Mouse (Mus musculus) MEL (cell line): Measurements from ENCODE around the gene Nubp2.

Experiments
- CHD1 ChIP-seq: IDR thresholded peaks from 2 replicates; pipeline ENCODE4 v1.6.1; 2012; ENCODE audit warnings: low read depth, mild to moderate bottlenecking, inconsistent platforms, low read length, improper control_type of control experiment
- CHD2 ChIP-seq: IDR thresholded peaks from 2 replicates; pipeline ENCODE4 v1.6.1; 2011; ENCODE audit warnings: low read length, improper control_type of control experiment
- CTCF ChIP-seq, 3 experiments: IDR thresholded peaks in 2 of 3; conservative IDR thresholded peaks in 1 of 3; 2 replicates each; pipeline ENCODE4 v1.5.1; 2011 to 2012; ENCODE audit warnings: low read length in 3 of 3, low read depth in 2 of 3, mild to moderate bottlenecking in 2 of 3, improper control_type of control experiment in 1 of 3, inconsistent platforms in 1 of 3, mixed read lengths in 1 of 3, moderate library complexity in 1 of 3; ENCODE audit not compliant: control insufficient read depth in 1 of 3, insufficient read depth in 1 of 3, poor library complexity in 1 of 3, severe bottlenecking in 1 of 3
- ELF1 ChIP-seq: IDR thresholded peaks from 2 replicates; pipeline ENCODE4 v1.6.1; 2014; ENCODE audit warnings: low read depth, mild to moderate bottlenecking, inconsistent platforms, low read length, improper control_type of control experiment, moderate library complexity
- EP300 ChIP-seq, 2 experiments: IDR thresholded peaks; 2 replicates each; pipeline ENCODE4 v1.6.1; 2011; ENCODE audit warnings: improper control_type of control experiment in 2 of 2, low read length in 2 of 2, low read depth in 1 of 2, mild to moderate bottlenecking in 1 of 2
- GABPA ChIP-seq: IDR thresholded peaks from 2 replicates; pipeline ENCODE4 v1.6.1; 2012; ENCODE audit warnings: low read depth, mild to moderate bottlenecking, inconsistent platforms, low read length, improper control_type of control experiment, moderate library complexity
- GATA1 ChIP-seq: IDR thresholded peaks from 2 replicates; pipeline ENCODE4 v1.6.1; 2011; ENCODE audit warnings: low read depth, low read length, improper control_type of control experiment
- HCFC1 ChIP-seq: IDR thresholded peaks from 2 replicates; pipeline ENCODE4 v1.6.1; 2012; ENCODE audit warnings: low read depth, mild to moderate bottlenecking, inconsistent platforms, low read length, improper control_type of control experiment, moderate library complexity
- MAZ ChIP-seq: IDR thresholded peaks from 2 replicates; pipeline ENCODE4 v1.6.1; 2012; ENCODE audit warnings: low read depth, mild to moderate bottlenecking, inconsistent platforms, low read length, improper control_type of control experiment
- MYB ChIP-seq: IDR thresholded peaks from 2 replicates; pipeline ENCODE4 v1.6.1; 2011; ENCODE audit warnings: mild to moderate bottlenecking, low read depth, low read length, improper control_type of control experiment
- POLR2A ChIP-seq, 2 experiments: IDR thresholded peaks; 2 replicates each; pipeline ENCODE4 v1.6.1; 2011 to 2012; ENCODE audit warnings: low read length in 2 of 2, mild to moderate bottlenecking in 2 of 2, control low read depth in 1 of 2, improper control_type of control experiment in 1 of 2, low read depth in 1 of 2, moderate library complexity in 1 of 2; ENCODE audit not compliant: control insufficient read depth in 1 of 2, insufficient read depth in 1 of 2, poor library complexity in 1 of 2
- POLR2AphosphoS2 ChIP-seq: IDR thresholded peaks from 2 replicates; pipeline ENCODE4 v1.6.1; 2011; ENCODE audit warnings: low read length, improper control_type of control experiment
- USF1 ChIP-seq: IDR thresholded peaks from 2 replicates; pipeline ENCODE4 v1.6.1; 2014; ENCODE audit warnings: low read depth, mild to moderate bottlenecking, inconsistent platforms, low read length, improper control_type of control experiment, moderate library complexity

- no peak for TF ChIP-seq CTCF (IDR thresholded peaks at IDR 0.05 in 2 of 3, conservative IDR thresholded peaks at IDR 0.05 in 1 of 3; ENCODE audit: control insufficient read depth in 1 of 3, insufficient read depth in 1 of 3, low read depth in 2 of 3, low read length in 3 of 3, poor library complexity in 1 of 3, severe bottlenecking in 1 of 3)
- TF ChIP-seq HCFC1 = no peak
- no peak for TF ChIP-seq POLR2A (IDR thresholded peaks at IDR 0.05; ENCODE audit: control insufficient read depth in 1 of 2, insufficient read depth in 1 of 2, low read depth in 1 of 2, low read length in 2 of 2, poor library complexity in 1 of 2)
- no peak for TF ChIP-seq CHD1
- TF ChIP-seq GABPA = no peak
- no peak for TF ChIP-seq ELF1
- TF ChIP-seq EP300 (IDR thresholded peaks at IDR 0.05; ENCODE audit: low read depth in 1 of 2, low read length in 2 of 2) = no peak
- TF ChIP-seq USF1 = no peak
- no peak for TF ChIP-seq GATA1
- no peak for TF ChIP-seq CHD2
- no peak for TF ChIP-seq POLR2AphosphoS2
- TF ChIP-seq MYB = no peak
- no peak for TF ChIP-seq MAZ
Observed at GRCm38 (mm10) chr17:24892785-24893184, 6.6 kb upstream of the Nubp2 start.
